Mouse (Mus musculus): ENCODE measurements around the gene Heatr6.

DNA sequence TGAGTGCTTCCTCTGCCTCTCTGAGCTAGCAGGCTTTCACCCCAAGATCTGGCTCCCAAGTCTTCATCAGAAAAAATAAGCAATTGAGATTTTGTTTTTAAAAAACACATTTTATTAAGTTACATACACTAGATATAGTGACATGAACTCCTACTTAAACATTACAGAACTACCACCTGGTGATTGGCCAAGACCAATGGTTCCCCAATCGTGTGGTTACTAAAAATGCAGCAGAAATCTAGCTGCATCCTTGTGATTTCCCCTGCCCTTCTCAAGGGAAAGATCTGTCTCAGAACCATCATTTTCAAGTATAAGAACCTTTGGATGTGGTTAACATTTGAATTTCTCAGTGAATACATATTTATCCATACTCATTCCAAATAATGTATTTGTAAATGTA lies 19.3 kb upstream of the Heatr6 start:
- TF ChIP-seq CTCF (IDR thresholded peaks at IDR 0.05; ENCODE audit: extremely low read depth, insufficient read length, insufficient replicate concordance, low read depth, low read length): no peak
- TF ChIP-seq POLR2A (IDR thresholded peaks at IDR 0.05; ENCODE audit: low read depth, low read length): no peak

All from small intestine, adult 2 months (tissue).